Comparison of ENCODE assay signal across 8 mouse cellular contexts in the genomic region with DNA sequence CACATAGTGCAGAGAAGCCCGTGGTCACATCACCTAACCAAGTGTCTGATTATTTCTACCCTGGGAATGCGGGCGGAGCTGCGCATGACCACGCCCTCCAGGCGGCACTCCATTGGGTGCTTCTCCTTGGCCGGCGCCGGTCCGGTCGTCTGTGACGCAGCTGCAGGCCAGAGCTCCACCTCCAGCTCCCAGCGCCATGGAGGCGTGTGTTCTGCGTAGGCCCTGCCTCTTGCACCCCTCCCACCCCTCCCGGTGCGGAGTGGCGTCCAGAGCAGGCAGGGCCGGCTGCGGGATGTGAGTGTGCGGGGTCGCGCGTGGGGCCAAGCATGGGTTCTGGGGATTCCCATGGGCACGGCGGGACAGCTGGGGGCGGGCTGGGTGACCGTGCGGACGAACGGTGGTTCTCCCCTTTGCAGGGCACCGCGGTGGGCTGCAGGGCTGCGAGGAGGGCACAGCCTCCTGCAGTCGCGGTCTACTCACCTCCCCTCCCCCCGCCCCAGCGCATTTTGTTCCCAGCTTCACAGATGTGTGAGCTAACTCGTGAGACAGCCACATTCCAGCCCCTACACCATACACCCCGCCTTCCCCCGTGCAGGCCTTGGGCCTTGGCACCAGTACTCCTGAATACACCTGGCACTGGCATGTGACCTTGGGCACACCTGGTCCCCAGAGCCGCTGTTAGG. TPM values are rescaled to one million over a fixed set of nuclear protein-coding genes. Genes with fewer than 3 reads are reported as not detected.
DNase-seq lines count a peak whose midpoint lies in the region; ATAC-seq and TF ChIP-seq lines count a peak whose summit lies in the region.

A gene (plus strand): TSS at position 112 of the 683 bp plus-strand sequence.

- no peaks in the 10 kb centered on the region for H3K36me3 ChIP-seq in ES-Bruce4 (ENCODE audit: control insufficient read depth, insufficient read depth, low read length, poor library complexity, severe bottlenecking)
- H3K36me3 ChIP-seq in forebrain, embryonic 13.5 days (ENCODE audit: poor library complexity, severe bottlenecking): no peaks in the 10 kb centered on the region
- H3K36me3 ChIP-seq in liver, postnatal 0 days (replicated peaks; ENCODE audit: insufficient read depth, low read length): no peaks in the 10 kb centered on the region
- no peaks in the 10 kb centered on the region for H3K36me3 ChIP-seq in neural tube, embryonic 14.5 days (ENCODE audit: control insufficient read depth, insufficient read depth, low read length)

- intact Hi-C loops in heart, postnatal 10 days (cut with DNase I): no loop called here

- H3K9ac ChIP-seq in ES-Bruce4 (ENCODE audit: low read depth, poor library complexity, severe bottlenecking): peak within 1 kb of the TSS; percentile 35
- peak within 1 kb of the TSS; percentile 74 for H3K9ac ChIP-seq in forebrain, embryonic 13.5 days
- H3K9ac ChIP-seq in liver, postnatal 0 days (replicated peaks): peak within 1 kb of the TSS; percentile 71
- peak within 1 kb of the TSS; percentile 69 for H3K9ac ChIP-seq in neural tube, embryonic 14.5 days (replicated peaks; ENCODE audit: low read depth, low read length)

- H3K9me3 ChIP-seq in ES-Bruce4 (replicated peaks; ENCODE audit: control insufficient read depth, insufficient read depth, low read length, poor library complexity, severe bottlenecking): no peaks in the 10 kb centered on the region
- no peaks in the 10 kb centered on the region for H3K9me3 ChIP-seq in forebrain, embryonic 13.5 days (replicated peaks)
- no peaks in the 10 kb centered on the region for H3K9me3 ChIP-seq in liver, postnatal 0 days (ENCODE audit: low read length)
- no peaks in the 10 kb centered on the region for H3K9me3 ChIP-seq in neural tube, embryonic 14.5 days (ENCODE audit: control insufficient read depth, low read length)

- peak within 1 kb of the TSS; percentile 79 for H3K4me2 ChIP-seq in forebrain, embryonic 13.5 days
- H3K4me2 ChIP-seq in liver, postnatal 0 days (ENCODE audit: low read depth, low read length): peak within 1 kb of the TSS; percentile 94
- H3K4me2 ChIP-seq in neural tube, embryonic 14.5 days (ENCODE audit: low read depth, low read length): peak within 1 kb of the TSS; percentile 70

- H3K27me3 ChIP-seq in ES-Bruce4 (ENCODE audit: control insufficient read depth, insufficient read depth, low read length, poor library complexity, severe bottlenecking): no peaks in the 10 kb centered on the region
- no peaks in the 10 kb centered on the region for H3K27me3 ChIP-seq in forebrain, embryonic 13.5 days
- H3K27me3 ChIP-seq in liver, postnatal 0 days (ENCODE audit: insufficient read depth, low read length): no peaks in the 10 kb centered on the region; the same call in 1 of the 2 replicates
- H3K27me3 ChIP-seq in neural tube, embryonic 14.5 days (ENCODE audit: control insufficient read depth, insufficient read depth, low read length): no peaks in the 10 kb centered on the region

- ATAC-seq in cerebellum, adult (ENCODE audit: insufficient number of reproducible peaks, low FRiP score, low TSS enrichment): peak; percentile 80
- ATAC-seq in forebrain, embryonic 13.5 days: peak; percentile 91
- ATAC-seq in liver, postnatal 0 days: peak; percentile 99
- peak; percentile 94 for ATAC-seq in neural tube, embryonic 14.5 days (ENCODE audit: low read depth)

- no peak for TF ChIP-seq EP300 in ES-Bruce4 (IDR thresholded peaks at IDR 0.05; ENCODE audit: insufficient read depth, low read depth, low read length)
- TF ChIP-seq EP300 in liver, postnatal 0 days (IDR thresholded peaks at IDR 0.05; ENCODE audit: low read depth): no peak

- DNase-seq in heart, postnatal 10 days: peak; percentile 91
- DNase-seq in large intestine, adult 2 months (ENCODE audit: low read depth, low spot score): no peak
- DNase-seq in liver, postnatal 0 days: peak; percentile 93
- DNase-seq in testis, postnatal 10 days (ENCODE audit: low spot score): peak; percentile 91

- no peaks in the 10 kb centered on the region for H3K4me1 ChIP-seq in ES-Bruce4 (ENCODE audit: control insufficient read depth, insufficient read depth, low read length)
- H3K4me1 ChIP-seq in forebrain, embryonic 13.5 days: peaks cover 91% of the 10 kb centered on the region
- H3K4me1 ChIP-seq in liver, postnatal 0 days (ENCODE audit: insufficient read depth): peaks cover 71% of the 10 kb centered on the region
- peaks cover 54% of the 10 kb centered on the region for H3K4me1 ChIP-seq in neural tube, embryonic 14.5 days (ENCODE audit: control insufficient read depth, insufficient read depth, low read length)

- no peak for TF ChIP-seq POLR2A in ES-Bruce4 (IDR thresholded peaks at IDR 0.05; ENCODE audit: insufficient read depth, low read length)

- WGBS in forebrain, embryonic 13.5 days: under 1% methylated on average over 38 of the region's 42 CpGs
- 1% methylated on average over 42 of the region's 42 CpGs for WGBS in large intestine, adult 2 months
- 4% methylated on average over 36 of the region's 42 CpGs for WGBS in liver, postnatal 0 days (ENCODE audit: insufficient replicate concordance)
- 1% methylated on average over 41 of the region's 42 CpGs for WGBS in neural tube, embryonic 14.5 days

- H3K4me3 ChIP-seq in ES-Bruce4 (ENCODE audit: low read depth, low read length): peak within 1 kb of the TSS; percentile 75
- H3K4me3 ChIP-seq in forebrain, embryonic 13.5 days: peak within 1 kb of the TSS; percentile 70
- H3K4me3 ChIP-seq in liver, postnatal 0 days (ENCODE audit: low read depth, low read length): peak within 1 kb of the TSS; percentile 63
- peak within 1 kb of the TSS; percentile 63 for H3K4me3 ChIP-seq in neural tube, embryonic 14.5 days (ENCODE audit: low read depth, low read length)

- TF ChIP-seq CTCF in ES-Bruce4 (IDR thresholded peaks at IDR 0.05; ENCODE audit: low read depth, low read length): no peak
- no peak for TF ChIP-seq CTCF in liver, postnatal 0 days (IDR thresholded peaks at IDR 0.05; ENCODE audit: low read depth)

- H3K27ac ChIP-seq in ES-Bruce4 (ENCODE audit: insufficient read depth, low read length): no peak within 1 kb of the TSS
- peak within 1 kb of the TSS; percentile 74 for H3K27ac ChIP-seq in forebrain, embryonic 13.5 days
- H3K27ac ChIP-seq in liver, postnatal 0 days (ENCODE audit: low read depth): peak within 1 kb of the TSS; percentile 25; the same call in 1 of the 2 replicates
- peak within 1 kb of the TSS; percentile 85 for H3K27ac ChIP-seq in neural tube, embryonic 14.5 days (ENCODE audit: low read depth, low read length)

RNA-seq across cellular contexts. Expression of the gene that starts here (rescaled TPM):
- 6.1 and 7.1 TPM in 2 replicates for polyA plus RNA-seq in ES-Bruce4 (2011; ENCODE audit: insufficient read depth, insufficient read length, low read depth, missing spikeins)
- polyA plus RNA-seq in forebrain, embryonic 13.5 days (2015; fragmentation: Nextera tagmentation; extraction: Ambion mirVana): 15.3 and 21.0 TPM in 2 replicates
- 10 to 100 TPM in 1 of 2 experiments, 1 to 10 TPM in 1; 9.4 to 12.6 TPM for total RNA-seq in heart, postnatal 10 days (2021)
- polyA plus RNA-seq in large intestine, adult 2 months (2012; rRNA removed): 16.7 and 24.3 TPM in 2 replicates
- polyA plus RNA-seq in liver, postnatal 0 days (2015; fragmentation: Nextera tagmentation; extraction: Ambion mirVana): 3.4 and 4.6 TPM in 2 replicates
- 43.0 and 50.0 TPM in 2 replicates for polyA plus RNA-seq in neural tube, embryonic 14.5 days (2014; fragmentation: Nextera tagmentation; extraction: Ambion mirVana)
